Comparison of ENCODE assay signal across 13 mouse cellular contexts in genomic region chr5:122763271-122764031, GRCm38 (mm10). TPM values are rescaled to one million over a fixed set of nuclear protein-coding genes. Genes with fewer than 3 reads are reported as not detected.
A peak's percentile ranks its signal among the peaks of the same experiment; 100 is the strongest.
DNase-seq lines count a peak whose midpoint lies in the region; ATAC-seq and TF ChIP-seq lines count a peak whose summit lies in the region.
"Had no signal": no experiment of that assay in that cellular context is flagged by ENCODE, and none has a peak within 500 bp of the region (broad histone marks: within the 10 kb centered on the region; RNA-seq: fewer than 3 reads in every experiment).

No protein-coding gene starts in this region.

- H3K4me3 ChIP-seq in heart, embryonic 16.5 days (ENCODE audit: low read length), result no peak overlapping the region
- H3K4me3 ChIP-seq in intestine, embryonic 14.5 days (ENCODE audit: low read depth, low read length), result no peak overlapping the region
- no peak overlapping the region for H3K4me3 ChIP-seq in stomach, postnatal 0 days (ENCODE audit: low read depth, low read length)
- H3K4me3 ChIP-seq: layer of hippocampus, adult 2 months; limb, embryonic 12.5 days; neural tube, embryonic 13.5 days had no signal

- no peaks in the 10 kb centered on the region; the same call in 1 of the 2 replicates for H3K36me3 ChIP-seq in heart, embryonic 16.5 days (ENCODE audit: control insufficient read depth, insufficient read depth)
- H3K36me3 ChIP-seq in intestine, embryonic 14.5 days (ENCODE audit: control insufficient read depth, insufficient read depth, low read length), result peaks cover 8% of the 10 kb centered on the region
- H3K36me3 ChIP-seq in stomach, postnatal 0 days (ENCODE audit: control insufficient read depth, insufficient read depth, low read length), result no peaks in the 10 kb centered on the region

- TF ChIP-seq CTCF in stomach, postnatal 0 days (IDR thresholded peaks at IDR 0.05; ENCODE audit: low read depth), result no peak

- WGBS in heart, embryonic 16.5 days, result 46% methylated on average over 29 of the region's 29 CpGs
- 72% methylated on average over 29 of the region's 29 CpGs for WGBS in intestine, embryonic 14.5 days
- 62% methylated on average over 29 of the region's 29 CpGs for WGBS in stomach, postnatal 0 days

- peak overlapping the region; percentile 63 for H3K9ac ChIP-seq in heart, embryonic 16.5 days (ENCODE audit: low read length)
- H3K9ac ChIP-seq in intestine, embryonic 14.5 days (ENCODE audit: low read length), result no peak overlapping the region
- peak overlapping the region; percentile 27; the same call in 1 of the 2 replicates for H3K9ac ChIP-seq in stomach, postnatal 0 days (ENCODE audit: low read length)
- H3K9ac ChIP-seq: limb, embryonic 12.5 days; neural tube, embryonic 13.5 days had no signal

- no peak for DNase-seq in heart, adult 11 months
- peak; percentile 70 for DNase-seq in urinary bladder, postnatal 14 days (ENCODE audit: low spot score)
- no peak for DNase-seq in urinary bladder, postnatal 25 days (ENCODE audit: low spot score)
- no peak for DNase-seq in intestine, embryonic 14.5 days (ENCODE audit: low spot score)
- DNase-seq in stomach, postnatal 0 days (ENCODE audit: low spot score), result peak; percentile 66
- DNase-seq in adrenal gland, postnatal 4 days (ENCODE audit: low spot score in 2 of 2), result no peak
- DNase-seq in adrenal gland, postnatal 36 days, result no peak

- peaks cover 17% of the 10 kb centered on the region for H3K4me1 ChIP-seq in heart, embryonic 16.5 days (ENCODE audit: control insufficient read depth, insufficient read depth, low read length)
- no peaks in the 10 kb centered on the region for H3K4me1 ChIP-seq in intestine, embryonic 14.5 days (replicated peaks; ENCODE audit: control insufficient read depth, insufficient read depth, low read length)
- no peaks in the 10 kb centered on the region for H3K4me1 ChIP-seq in stomach, postnatal 0 days (replicated peaks; ENCODE audit: control insufficient read depth, insufficient read depth)
- H3K4me1 ChIP-seq: limb, embryonic 12.5 days had no signal

- ATAC-seq in heart, embryonic 16.5 days (replicated peaks; ENCODE audit: extremely low read depth, insufficient read depth, low FRiP score), result no peak
- 0 out of 2 replicates have a peak, but pooled peaks have one; percentile 44 for ATAC-seq in intestine, embryonic 14.5 days (replicated peaks; ENCODE audit: low FRiP score, low TSS enrichment, low read depth)
- ATAC-seq in stomach, postnatal 0 days (ENCODE audit: low FRiP score, low TSS enrichment), result peak; percentile 27; the same call in 1 of the 2 replicates
- ATAC-seq: forebrain, embryonic 16.5 days had no signal

- H3K4me2 ChIP-seq in heart, embryonic 16.5 days (ENCODE audit: low read depth, low read length), result peak overlapping the region; percentile 36
- H3K4me2 ChIP-seq in intestine, embryonic 14.5 days (ENCODE audit: low read length), result no peak overlapping the region
- H3K4me2 ChIP-seq in stomach, postnatal 0 days (replicated peaks; ENCODE audit: low read depth), result 0 out of 2 replicates have a peak overlapping the region, but pooled peaks have one; percentile 14
- H3K4me2 ChIP-seq: limb, embryonic 12.5 days; midbrain, embryonic 11.5 days; neural tube, embryonic 13.5 days had no signal

- no peak for TF ChIP-seq EP300 in stomach, postnatal 0 days (optimal IDR thresholded peaks at IDR 0.05)

- H3K9me3 ChIP-seq in heart, embryonic 16.5 days (replicated peaks; ENCODE audit: control insufficient read depth, low read length), result no peaks in the 10 kb centered on the region
- no peaks in the 10 kb centered on the region for H3K9me3 ChIP-seq in intestine, embryonic 14.5 days (ENCODE audit: control insufficient read depth, low read length)
- no peaks in the 10 kb centered on the region for H3K9me3 ChIP-seq in stomach, postnatal 0 days (ENCODE audit: control insufficient read depth, low read length)
- H3K9me3 ChIP-seq: limb, embryonic 12.5 days; neural tube, embryonic 13.5 days had no signal

- peak overlapping the region; percentile 39; the same call in 1 of the 2 replicates for H3K27ac ChIP-seq in heart, embryonic 16.5 days (ENCODE audit: low read length)
- H3K27ac ChIP-seq in intestine, embryonic 14.5 days (ENCODE audit: low read depth), result no peak overlapping the region
- peak overlapping the region; percentile 18; the same call in 1 of the 2 replicates for H3K27ac ChIP-seq in stomach, postnatal 0 days (replicated peaks)
- H3K27ac ChIP-seq: layer of hippocampus, adult 2 months; limb, embryonic 12.5 days; neural tube, embryonic 13.5 days had no signal

- no peaks in the 10 kb centered on the region for H3K27me3 ChIP-seq in heart, embryonic 16.5 days (ENCODE audit: control insufficient read depth, insufficient read depth, low read length)
- H3K27me3 ChIP-seq in intestine, embryonic 14.5 days (replicated peaks; ENCODE audit: control insufficient read depth, insufficient read depth, low read length), result no peaks in the 10 kb centered on the region
- H3K27me3 ChIP-seq in stomach, postnatal 0 days (ENCODE audit: control insufficient read depth, insufficient read depth, low read length), result no peaks in the 10 kb centered on the region
- H3K27me3 ChIP-seq: limb, embryonic 12.5 days; neural tube, embryonic 13.5 days had no signal

RNA-seq across cellular contexts. Expression of gene Camkk2, which starts 15.8 kb away (rescaled TPM):
- polyA plus RNA-seq in heart, embryonic 16.5 days (2015; fragmentation: Nextera tagmentation; extraction: Ambion mirVana), result 12.6 and 13.8 TPM in 2 replicates
- 24.3 and 27.3 TPM in 2 replicates for polyA plus RNA-seq in intestine, embryonic 14.5 days (2014; fragmentation: Nextera tagmentation; extraction: Ambion mirVana)
- polyA plus RNA-seq in stomach, postnatal 0 days (2015; fragmentation: Nextera tagmentation; extraction: Ambion mirVana), result 16.3 and 16.6 TPM in 2 replicates
- total RNA-seq in adrenal gland, postnatal 4 days (2021), result 10 to 100 TPM; 31.5 to 36.3 TPM
- total RNA-seq in adrenal gland, postnatal 36 days (2021), result 10 to 100 TPM; 25.3 to 25.9 TPM

RNA-seq across cellular contexts. Expression of gene P2rx4, which starts 56.1 kb away (rescaled TPM):
- 21.2 and 21.7 TPM in 2 replicates for polyA plus RNA-seq in heart, embryonic 16.5 days (2015; fragmentation: Nextera tagmentation; extraction: Ambion mirVana)
- 20.9 and 21.0 TPM in 2 replicates for polyA plus RNA-seq in intestine, embryonic 14.5 days (2014; fragmentation: Nextera tagmentation; extraction: Ambion mirVana)
- 22.8 and 24.7 TPM in 2 replicates for polyA plus RNA-seq in stomach, postnatal 0 days (2015; fragmentation: Nextera tagmentation; extraction: Ambion mirVana)
- total RNA-seq in adrenal gland, postnatal 4 days (2021), result 10 to 100 TPM; 32.9 to 44.8 TPM
- 10 to 100 TPM; 33.0 to 45.8 TPM for total RNA-seq in adrenal gland, postnatal 36 days (2021)

RNA-seq across cellular contexts. Expression of gene Anapc5, which starts 57.7 kb away (rescaled TPM):
- polyA plus RNA-seq in heart, embryonic 16.5 days (2015; fragmentation: Nextera tagmentation; extraction: Ambion mirVana), result 327 and 339 TPM in 2 replicates
- polyA plus RNA-seq in intestine, embryonic 14.5 days (2014; fragmentation: Nextera tagmentation; extraction: Ambion mirVana), result 448 and 490 TPM in 2 replicates
- 168 and 169 TPM in 2 replicates for polyA plus RNA-seq in stomach, postnatal 0 days (2015; fragmentation: Nextera tagmentation; extraction: Ambion mirVana)
- total RNA-seq in adrenal gland, postnatal 4 days (2021), result 100 to 1,000 TPM; 308 to 320 TPM
- total RNA-seq in adrenal gland, postnatal 36 days (2021), result 100 to 1,000 TPM; 154 to 181 TPM

Comparison
In these comparisons a context has a peak if more than half of its experiments do, and no peak if none do; other contexts are left out.
1. DNase-seq: peak in urinary bladder, postnatal 14 days (single experiment) and stomach, postnatal 0 days (single experiment); none in heart, adult 11 months (single experiment), urinary bladder, postnatal 25 days (single experiment), intestine, embryonic 14.5 days (single experiment), adrenal gland, postnatal 4 days (0 of 2) and adrenal gland, postnatal 36 days (0 of 2).